Mouse (Mus musculus) forebrain, embryonic 12.5 days (tissue): Measurements from ENCODE around the gene Edc4. TPM values are rescaled to one million over a fixed set of nuclear protein-coding genes. Genes with fewer than 3 reads are reported as not detected.
"Not testable (repeated sequence)": the region's sequence is repeated elsewhere in the genome, so short reads cannot be mapped to it uniquely, and the experiment has no call there.

Source experiments
- ATAC-seq: fragments of 200-750 bp; cut with Nextera tagmentation; 2 replicates; pipeline ENCODE4 v1.8.0; 2017; ENCODE audit warnings: moderate TSS enrichment; ENCODE audit not compliant: low FRiP score
- H3K27ac ChIP-seq: fragments of 300-500 bp; sonication (generic); 2 replicates; pipeline ENCODE4 v1.5.1; 2016; ENCODE audit warnings: mild to moderate bottlenecking
- H3K27me3 ChIP-seq: fragments of 300-500 bp; sonication (generic); 2 replicates; pipeline ENCODE4 v1.6.1; 2016; ENCODE audit warnings: mild to moderate bottlenecking
- H3K36me3 ChIP-seq: fragments of 300-500 bp; sonication (generic); replicated peaks from 2 replicates; pipeline ENCODE4 v1.6.1; 2016; ENCODE audit warnings: mild to moderate bottlenecking
- H3K4me1 ChIP-seq: fragments of 300-500 bp; sonication (generic); 2 replicates; pipeline ENCODE4 v1.6.1; 2016
- H3K4me2 ChIP-seq: fragments of 300-500 bp; sonication (generic); 2 replicates; pipeline ENCODE4 v1.6.1; 2016; ENCODE audit warnings: mild to moderate bottlenecking, moderate library complexity
- H3K4me3 ChIP-seq: fragments of 300-500 bp; sonication (generic); replicated peaks from 2 replicates; pipeline ENCODE4 v1.5.1; 2016; ENCODE audit warnings: mild to moderate bottlenecking
- H3K9ac ChIP-seq: fragments of 300-500 bp; sonication (generic); 2 replicates; pipeline ENCODE4 v1.6.1; 2016; ENCODE audit warnings: mild to moderate bottlenecking
- H3K9me3 ChIP-seq: fragments of 300-500 bp; sonication (generic); 2 replicates; pipeline ENCODE4 v1.6.1; 2016
- WGBS: fragments of 180-500 bp; shearing (Covaris S2); methylation state at CpG from one replicate; pipeline ENCODE4 v1.1.7; 2016; 5-methylcytosine and 5-hydroxymethylcytosine counted together
- polyA plus RNA-seq: library from polyadenylated mRNA; unstranded; fragments of >200 nt; fragmentation: Nextera tagmentation; extraction: Ambion mirVana; gene quantifications from 2 replicates; pipeline ENCODE4 v1.2.1, GENCODE M21; 2016

Gene Edc4
- polyA plus RNA-seq = 67.4 and 72.2 TPM in 2 replicates

DNA sequence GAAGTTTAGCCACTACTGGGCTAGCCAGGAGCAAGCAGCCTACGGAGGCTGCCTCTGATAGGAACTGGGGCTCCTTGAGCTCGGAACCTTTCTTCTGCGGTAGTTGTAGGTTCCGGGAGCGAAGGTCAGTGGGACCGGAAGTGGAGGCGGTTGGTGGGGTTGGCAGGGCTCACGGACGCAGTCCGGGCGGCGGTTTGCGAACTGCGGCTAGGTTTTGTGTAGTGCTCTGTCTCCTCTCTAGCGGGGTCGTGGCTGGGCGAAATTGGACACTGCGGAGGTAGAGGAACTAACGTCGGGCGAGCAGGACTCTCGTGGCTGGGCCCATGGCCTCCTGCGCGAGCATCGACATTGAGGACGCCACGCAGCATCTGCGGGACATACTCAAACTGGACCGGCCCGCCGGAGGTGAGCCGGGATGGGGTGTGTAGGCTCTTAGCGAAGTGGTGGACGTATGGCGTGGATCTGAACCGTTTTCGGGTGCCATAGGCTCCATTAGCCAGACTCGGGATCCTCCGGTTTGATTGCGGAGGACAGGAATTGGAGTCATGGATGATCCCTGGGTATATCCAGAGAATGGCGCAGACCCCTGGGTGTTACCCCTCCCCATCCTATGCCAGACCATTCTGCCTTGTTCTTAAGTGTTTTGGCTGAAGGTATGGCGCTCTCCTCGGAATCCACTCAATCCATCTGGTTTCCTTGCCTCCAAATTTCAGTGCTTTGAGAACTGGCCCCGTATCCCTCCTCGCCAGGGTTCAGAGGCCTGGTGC lies at the start of gene Edc4:
Gene Edc4 (plus strand): TSS at position 128 of the 767 bp plus-strand sequence.
- H3K27me3 ChIP-seq = no peaks in the 10 kb centered on the region
- no peaks in the 10 kb centered on the region for H3K9me3 ChIP-seq
- peak; percentile 71 for ATAC-seq
- 1% methylated on average over 45 of the region's 45 CpGs for WGBS
- H3K4me3 ChIP-seq = peak within 1 kb of the TSS; percentile 88
- H3K4me2 ChIP-seq = peak within 1 kb of the TSS; percentile 74
- peaks cover 55% of the 10 kb centered on the region for H3K36me3 ChIP-seq
- peak within 1 kb of the TSS; percentile 91 for H3K9ac ChIP-seq
- H3K27ac ChIP-seq = 0 out of 2 replicates have a peak within 1 kb of the TSS, but pooled peaks have one; percentile 44
- peaks cover 31% of the 10 kb centered on the region for H3K4me1 ChIP-seq

DNA sequence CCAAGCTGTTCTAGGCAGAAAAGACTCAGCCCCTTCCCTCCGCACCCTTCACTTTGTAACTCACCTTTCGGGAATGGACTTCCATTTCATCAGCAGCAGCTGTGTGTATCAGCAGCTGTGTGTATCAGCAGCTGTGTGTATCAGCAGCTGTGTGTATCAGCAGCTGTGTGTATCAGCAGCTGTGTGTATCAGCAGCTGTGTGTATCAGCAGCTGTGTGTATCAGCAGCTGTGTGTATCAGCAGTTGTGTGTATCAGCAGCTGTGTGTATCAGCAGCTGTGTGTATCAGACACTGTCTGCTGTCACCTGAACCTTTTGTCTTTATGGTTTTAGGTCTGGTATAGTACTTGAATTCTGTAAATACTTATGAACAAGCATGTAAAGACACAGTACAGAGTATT lies 46.9 kb upstream of the Edc4 start:
- not testable (repeated sequence) for H3K4me1 ChIP-seq, ATAC-seq, H3K36me3 ChIP-seq, H3K9ac ChIP-seq, H3K4me3 ChIP-seq, H3K9me3 ChIP-seq, H3K27ac ChIP-seq, H3K4me2 ChIP-seq, H3K27me3 ChIP-seq
- WGBS = 84% methylated on average over 2 of the region's 2 CpGs

DNA sequence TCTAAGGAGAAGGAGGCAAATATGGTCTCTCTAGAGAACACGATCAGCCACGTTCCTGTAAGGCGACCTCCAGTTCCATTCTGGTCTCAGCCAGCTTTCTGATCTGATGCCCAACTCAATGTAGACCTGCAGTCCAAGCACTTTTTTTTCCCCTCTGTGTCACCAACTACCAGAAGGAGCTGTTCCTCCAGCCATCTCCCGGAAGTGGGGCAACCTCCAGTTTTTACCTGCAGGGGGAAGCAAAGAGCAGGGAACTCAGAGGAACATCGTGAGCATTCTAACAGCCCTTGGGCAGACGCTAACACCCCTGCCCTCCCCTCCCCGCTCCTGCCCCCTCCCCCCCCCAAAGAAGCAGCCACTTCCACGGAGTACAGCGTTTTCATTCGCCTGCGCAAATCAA lies 45.4 kb upstream of the Edc4 start:
- no peak overlapping the region for H3K27ac ChIP-seq
- H3K4me3 ChIP-seq = no peak overlapping the region
- H3K9me3 ChIP-seq = no peaks in the 10 kb centered on the region
- H3K36me3 ChIP-seq = no peaks in the 10 kb centered on the region
- WGBS = 27% methylated on average over 11 of the region's 11 CpGs
- no peak overlapping the region for H3K4me2 ChIP-seq
- no peaks in the 10 kb centered on the region for H3K4me1 ChIP-seq
- no peak overlapping the region for H3K9ac ChIP-seq
- H3K27me3 ChIP-seq = no peaks in the 10 kb centered on the region
- ATAC-seq = no peak

DNA sequence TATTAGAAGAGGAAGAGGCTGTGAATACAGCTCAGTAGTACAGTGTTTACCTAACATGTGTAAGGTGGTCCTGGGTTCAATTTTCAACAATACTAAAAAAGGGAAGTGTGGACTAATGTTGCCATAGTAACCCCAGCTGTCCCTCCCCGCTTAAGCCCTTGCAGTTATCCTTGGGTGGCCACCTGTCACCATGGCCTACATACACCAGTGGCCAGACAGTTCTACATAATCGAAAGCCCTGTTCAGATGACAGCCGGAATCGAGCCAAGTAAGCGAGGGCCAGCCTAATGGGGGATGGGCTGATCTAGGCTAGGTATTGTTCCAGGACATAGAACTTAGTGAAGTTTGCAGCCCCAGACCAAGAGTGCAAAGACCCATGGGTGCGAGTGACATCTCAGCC lies 43.7 kb upstream of the Edc4 start:
- 89% methylated on average over 6 of the region's 6 CpGs for WGBS
- Histone ChIP-seq H3K36me3 (peaks cover 13% of the 10 kb centered on the region), H3K27me3 (no peaks in the 10 kb centered on the region), H3K27ac (no peak overlapping the region), H3K9me3 (no peaks in the 10 kb centered on the region), H3K4me3 (no peak overlapping the region), H3K4me2 (no peak overlapping the region), H3K4me1 (no peaks in the 10 kb centered on the region), H3K9ac (no peak overlapping the region)
- ATAC-seq = no peak

DNA sequence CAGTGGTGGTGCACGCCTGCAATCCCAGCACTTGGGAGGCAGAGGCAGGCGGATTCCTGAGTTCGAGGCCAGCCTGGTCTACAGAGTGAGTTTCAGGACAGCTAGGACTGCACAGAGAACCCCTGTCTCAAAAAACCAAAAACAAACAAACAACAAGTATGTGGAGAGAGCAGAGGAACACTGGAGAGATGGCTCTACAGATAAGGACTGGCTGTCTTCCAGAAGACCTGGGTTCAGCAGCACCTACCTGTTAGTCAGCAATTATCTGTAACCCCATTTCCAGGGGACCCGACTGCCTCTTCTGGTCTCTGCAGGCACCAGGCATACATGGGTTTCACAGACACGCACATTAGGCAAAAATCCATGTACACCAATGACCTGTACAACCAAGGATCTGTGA lies 41.5 kb upstream of the Edc4 start:
- Histone ChIP-seq H3K9ac (no peak overlapping the region), H3K27ac (no peak overlapping the region), H3K4me2 (no peak overlapping the region), H3K9me3 (no peaks in the 10 kb centered on the region), H3K4me3 (no peak overlapping the region), H3K4me1 (no peaks in the 10 kb centered on the region), H3K36me3 (peaks cover 28% of the 10 kb centered on the region), H3K27me3 (no peaks in the 10 kb centered on the region)
- 92% methylated on average over 5 of the region's 5 CpGs for WGBS
- ATAC-seq = no peak

DNA sequence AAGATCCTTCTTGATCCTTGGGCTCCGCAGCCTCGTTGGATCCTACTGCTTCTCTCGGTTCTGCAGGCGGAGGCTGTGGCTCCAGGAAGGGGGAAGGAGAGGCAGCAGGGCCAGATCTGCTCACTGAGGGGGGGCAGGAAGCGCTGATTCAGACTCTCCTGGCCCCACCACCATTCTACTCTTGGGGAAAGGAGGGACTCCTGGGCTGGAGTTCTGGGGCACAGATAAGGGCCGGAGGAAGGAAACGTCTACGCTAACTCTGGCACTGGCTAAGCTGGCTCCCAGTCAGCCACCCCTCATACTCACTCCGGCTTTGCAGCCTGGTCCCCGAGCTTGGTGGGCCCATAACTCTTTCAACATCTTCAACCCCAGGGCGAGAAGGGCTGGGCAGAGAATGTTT lies 34.0 kb upstream of the Edc4 start:
- ATAC-seq = no peak
- 97% methylated on average over 11 of the region's 11 CpGs for WGBS
- peaks cover 69% of the 10 kb centered on the region for H3K36me3 ChIP-seq

DNA sequence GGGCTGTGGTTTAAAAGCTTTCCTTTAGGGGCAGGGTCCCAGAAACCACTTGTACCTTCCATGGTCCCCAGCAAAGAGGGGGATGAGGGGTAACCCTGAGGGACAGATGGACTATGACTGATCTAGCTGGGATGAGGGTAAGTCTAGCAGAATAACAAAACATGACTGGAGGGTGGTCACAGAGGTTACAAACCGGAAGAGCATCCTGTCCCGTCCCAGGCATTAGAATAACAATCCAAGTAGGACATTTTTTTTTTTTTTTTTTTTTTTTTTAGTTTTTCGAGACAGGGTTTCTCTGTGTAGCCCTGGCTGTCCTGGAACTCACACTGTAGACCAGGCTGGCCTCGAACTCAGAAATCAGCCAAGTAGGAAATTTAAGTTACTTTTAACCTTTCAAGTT lies 30.7 kb upstream of the Edc4 start:
- peak overlapping the region; percentile 42; the same call in 1 of the 2 replicates for H3K4me2 ChIP-seq
- no peak for ATAC-seq
- H3K4me3 ChIP-seq = no peak overlapping the region
- H3K36me3 ChIP-seq = peaks cover 43% of the 10 kb centered on the region
- no peaks in the 10 kb centered on the region for H3K9me3 ChIP-seq
- 84% methylated on average over 4 of the region's 4 CpGs for WGBS
- no peaks in the 10 kb centered on the region for H3K27me3 ChIP-seq
- no peak overlapping the region for H3K9ac ChIP-seq
- peaks cover 10% of the 10 kb centered on the region for H3K4me1 ChIP-seq
- H3K27ac ChIP-seq = no peak overlapping the region

More for the DNA sequence above, 34.0 kb upstream of the Edc4 start:
- Histone ChIP-seq H3K27ac (no peak overlapping the region), H3K4me1 (peaks cover 7% of the 10 kb centered on the region), H3K9me3 (no peaks in the 10 kb centered on the region), H3K27me3 (no peaks in the 10 kb centered on the region), H3K9ac (no peak overlapping the region), H3K4me3 (no peak overlapping the region), H3K4me2 (no peak overlapping the region)

DNA sequence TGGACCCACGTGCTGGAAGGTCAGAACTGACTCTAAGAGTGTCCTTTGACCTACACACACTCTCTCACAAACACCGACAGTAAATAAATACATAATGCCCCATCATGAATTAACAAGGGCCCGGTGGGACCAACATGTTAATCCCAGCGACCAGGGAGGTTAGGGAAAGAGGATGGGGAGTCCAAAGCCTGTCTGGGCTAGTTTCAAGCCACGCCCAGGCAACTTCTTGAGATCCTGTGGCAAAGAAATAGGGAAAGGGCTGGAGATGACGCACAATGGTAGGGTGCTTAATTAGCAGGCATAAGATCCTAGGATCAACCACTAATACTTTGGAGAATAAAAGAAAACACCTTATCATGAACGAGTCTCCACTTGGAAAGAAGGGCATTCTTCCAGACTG lies 30.1 kb upstream of the Edc4 start:
- peaks cover 12% of the 10 kb centered on the region for H3K4me1 ChIP-seq
- H3K36me3 ChIP-seq = peaks cover 37% of the 10 kb centered on the region
- H3K9me3 ChIP-seq = no peaks in the 10 kb centered on the region
- H3K27ac ChIP-seq = no peak overlapping the region
- no peaks in the 10 kb centered on the region for H3K27me3 ChIP-seq
- H3K4me3 ChIP-seq = 0 out of 2 replicates have a peak overlapping the region, but pooled peaks have one; percentile 13
- ATAC-seq = no peak
- no peak overlapping the region for H3K9ac ChIP-seq
- WGBS = 78% methylated on average over 7 of the region's 7 CpGs
- H3K4me2 ChIP-seq = peak overlapping the region; percentile 42

DNA sequence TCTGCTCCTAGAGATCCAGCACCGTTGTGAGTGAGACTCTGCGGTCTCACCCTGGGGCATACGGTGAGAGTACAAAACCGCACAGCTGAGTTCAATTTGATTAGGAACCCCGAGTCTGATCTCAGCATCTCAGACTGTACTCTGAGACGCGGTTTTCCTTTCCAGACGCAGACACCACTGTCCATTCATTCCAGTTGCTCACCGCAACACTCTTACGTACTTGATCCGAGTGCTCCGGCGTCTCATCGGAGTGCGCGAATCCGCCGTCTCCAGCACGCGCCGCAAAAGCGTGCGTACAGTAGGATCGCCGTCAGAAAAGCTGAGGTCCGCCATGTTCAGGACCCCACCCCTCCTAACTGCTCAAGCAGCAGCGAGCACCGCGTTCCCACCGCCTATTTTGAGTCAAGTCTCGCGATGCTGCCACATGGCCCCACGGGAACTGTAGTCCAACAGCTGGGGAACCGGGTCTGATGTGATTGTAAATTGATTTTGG lies 29.0 kb upstream of the Edc4 start:
- H3K27ac ChIP-seq = peak overlapping the region; percentile 20; the same call in 1 of the 2 replicates
- peak; percentile 83 for ATAC-seq

DNA sequence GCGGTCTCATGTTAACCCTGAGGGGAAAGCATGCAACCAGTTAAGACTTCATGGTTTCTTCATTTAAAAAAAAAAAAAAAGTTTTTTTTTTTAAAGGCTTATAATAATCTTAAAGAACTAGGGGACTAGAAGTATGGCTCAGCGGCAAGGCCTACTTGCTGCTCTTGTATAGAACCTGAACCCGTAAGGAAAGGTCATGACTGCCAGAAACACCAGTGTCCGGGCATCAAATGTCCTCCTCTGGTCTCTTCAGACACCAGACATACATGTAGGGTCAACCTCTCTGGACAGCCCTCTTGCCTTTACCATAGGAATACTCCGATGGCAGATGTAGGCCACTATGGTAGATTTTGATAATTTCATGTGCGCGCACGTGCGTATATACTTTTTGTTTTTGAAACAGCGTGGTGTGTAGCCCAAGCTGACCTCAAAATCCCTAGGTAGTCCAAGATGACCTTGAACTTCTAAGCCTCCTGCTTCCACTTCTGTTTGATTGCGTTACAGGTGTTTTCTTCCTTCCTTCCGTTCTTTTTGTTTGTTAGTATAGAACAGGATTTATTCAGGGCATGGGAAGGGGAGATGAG lies 28.4 kb upstream of the Edc4 start:
- no peaks in the 10 kb centered on the region for H3K9me3 ChIP-seq
- no peak overlapping the region for H3K9ac ChIP-seq
- WGBS = 81% methylated on average over 12 of the region's 12 CpGs
- peak overlapping the region; percentile 65; the same call in 1 of the 2 replicates for H3K4me3 ChIP-seq
- no peak overlapping the region for H3K27ac ChIP-seq
- H3K4me1 ChIP-seq = peaks cover 28% of the 10 kb centered on the region
- peaks cover 21% of the 10 kb centered on the region for H3K36me3 ChIP-seq
- no peaks in the 10 kb centered on the region for H3K27me3 ChIP-seq
- ATAC-seq = no peak
- peak overlapping the region; percentile 69; the same call in 1 of the 2 replicates for H3K4me2 ChIP-seq

More for the DNA sequence above, 29.0 kb upstream of the Edc4 start:
- H3K4me2 ChIP-seq = peak overlapping the region; percentile 69
- under 1% methylated on average over 34 of the region's 34 CpGs for WGBS
- no peaks in the 10 kb centered on the region for H3K9me3 ChIP-seq
- H3K4me1 ChIP-seq = peaks cover 23% of the 10 kb centered on the region
- peak overlapping the region; percentile 65 for H3K4me3 ChIP-seq
- H3K27me3 ChIP-seq = no peaks in the 10 kb centered on the region
- peaks cover 26% of the 10 kb centered on the region for H3K36me3 ChIP-seq
- H3K9ac ChIP-seq = peak overlapping the region; percentile 77

DNA sequence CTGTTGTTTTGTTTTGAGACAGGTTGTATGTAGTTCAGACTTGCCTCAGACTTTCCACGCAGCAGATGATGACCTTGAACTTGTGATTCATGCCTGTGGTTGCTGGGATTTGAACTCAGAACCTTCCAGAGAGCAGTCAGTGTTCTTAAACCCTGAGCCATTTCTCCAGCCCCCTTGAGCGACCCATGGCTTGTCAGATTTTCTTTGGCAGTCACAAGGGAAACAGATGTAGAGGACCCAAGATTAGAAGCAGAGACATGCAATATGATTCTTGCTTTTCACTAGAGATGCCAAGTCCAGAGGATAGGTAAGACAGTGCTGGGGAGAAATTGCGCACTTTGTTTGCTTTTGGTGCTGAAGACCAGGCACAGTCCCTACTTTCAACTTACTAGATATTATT lies 27.5 kb upstream of the Edc4 start, which contains the start of gene Cenpt:
Gene Cenpt (minus strand): TSS at position 101 of the 400 bp plus-strand sequence.
- H3K27ac ChIP-seq = no peak within 1 kb of the TSS
- H3K36me3 ChIP-seq = peaks cover 13% of the 10 kb centered on the region
- no peak for ATAC-seq
- H3K4me2 ChIP-seq = no peak within 1 kb of the TSS
- no peaks in the 10 kb centered on the region for H3K27me3 ChIP-seq
- H3K9me3 ChIP-seq = no peaks in the 10 kb centered on the region
- no peak within 1 kb of the TSS for H3K4me3 ChIP-seq
- H3K4me1 ChIP-seq = peaks cover 38% of the 10 kb centered on the region
- WGBS = 92% methylated on average over 3 of the region's 3 CpGs
- no peak within 1 kb of the TSS for H3K9ac ChIP-seq

DNA sequence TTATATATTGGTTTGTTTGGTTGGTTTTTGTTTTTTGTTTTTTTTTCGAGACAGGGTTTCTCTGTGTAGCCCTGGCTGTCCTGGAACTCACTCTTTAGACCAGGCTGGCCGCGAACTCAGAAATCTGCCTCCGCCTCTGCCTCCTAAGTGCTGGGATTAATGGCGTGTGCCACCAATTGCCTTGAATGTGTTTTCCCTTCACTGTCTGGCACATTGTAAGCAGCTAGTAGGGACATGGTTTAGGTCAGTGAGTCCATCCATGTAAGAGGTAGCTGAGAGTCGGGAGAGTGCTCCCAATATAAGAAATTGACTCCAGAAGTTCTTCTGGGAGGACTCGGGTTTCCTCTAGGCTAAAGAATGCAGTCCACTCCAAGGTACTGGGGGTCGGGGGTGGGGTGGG lies 26.4 kb upstream of the Edc4 start:
- H3K9ac ChIP-seq = peak overlapping the region; percentile 90
- peaks cover 46% of the 10 kb centered on the region for H3K4me1 ChIP-seq
- 22% methylated on average over 8 of the region's 8 CpGs for WGBS
- H3K9me3 ChIP-seq = no peaks in the 10 kb centered on the region
- H3K27me3 ChIP-seq = no peaks in the 10 kb centered on the region
- H3K27ac ChIP-seq = no peak overlapping the region
- peaks cover 8% of the 10 kb centered on the region for H3K36me3 ChIP-seq
- peak overlapping the region; percentile 80 for H3K4me3 ChIP-seq
- H3K4me2 ChIP-seq = peak overlapping the region; percentile 99
- no peak; the same call in 1 of the 2 replicates for ATAC-seq
